Mouse (Mus musculus) gastrocnemius, adult 2 months (tissue): ENCODE measurements around the gene Snn. TPM values are rescaled to one million over a fixed set of nuclear protein-coding genes. Genes with fewer than 3 reads are reported as not detected.

Experiments
- DNase-seq: peaks from one replicate; pipeline ENCODE4 v3.0.0; 2022
- H3K27ac ChIP-seq: fragments of 200-600 bp; 2 replicates; pipeline ENCODE4 v1.8.1; 2022; ENCODE audit warnings: mild to moderate bottlenecking
- H3K4me3 ChIP-seq: fragments of 200-600 bp; 2 replicates; pipeline ENCODE4 v1.8.1; 2022; ENCODE audit warnings: mild to moderate bottlenecking, moderate library complexity
- CTCF ChIP-seq: fragments of 200-600 bp; IDR thresholded peaks from 2 replicates; pipeline ENCODE4 v1.8.1; 2022; ENCODE audit warnings: antibody characterized with exemption, mild to moderate bottlenecking, moderate library complexity
- intact Hi-C: fragments of 180-260 bp; cut with DNase I; formaldehyde crosslinking; loops from one replicate; pipeline ENCODE4 v1.15.1; 2025
- total RNA-seq, 2 experiments: library from RNA; stranded (reverse); gene quantifications; 2 replicates each; pipeline ENCODE4 v1.2.3; 2021

Gene Snn
- total RNA-seq, 2 experiments from 2014 or later, result 2.7 to 3.1 TPM

- Histone ChIP-seq H3K27ac (peak overlapping the region; percentile 72; the same call in 1 of the 2 replicates), H3K4me3 (no peak overlapping the region)
- intact Hi-C loops, result no loop called here
- no peak for DNase-seq
- no peak for TF ChIP-seq CTCF
Measured at GRCm38 (mm10) chr16:11054409-11054808, 6.3 kb upstream of the Snn start.

GRCm38 (mm10) chr16:11054871-11055270, 5.9 kb upstream of the Snn start:
- peak; percentile 60 for DNase-seq
- intact Hi-C loops, result no loop called here
- H3K27ac ChIP-seq, result peak overlapping the region; percentile 72
- no peak overlapping the region for H3K4me3 ChIP-seq
- TF ChIP-seq CTCF, result peak; percentile 23; the same call in 1 of the 2 replicates

GRCm38 (mm10) chr16:11055916-11056315, 4.8 kb upstream of the Snn start:
- intact Hi-C loops, result no loop called here
- TF ChIP-seq CTCF, result no peak

GRCm38 (mm10) chr16:11062794-11063721, 2.3 kb downstream of the Snn start:
- Histone ChIP-seq H3K4me3 (peak overlapping the region; percentile 44), H3K27ac (peak overlapping the region; percentile 86)
- peak; percentile 90 for DNase-seq
- intact Hi-C loops, result no loop called here
- TF ChIP-seq CTCF, result no peak

More at GRCm38 (mm10) chr16:11055916-11056315, 4.8 kb upstream of the Snn start:
- no peak overlapping the region for H3K27ac ChIP-seq
- H3K4me3 ChIP-seq, result no peak overlapping the region
- DNase-seq, result no peak

GRCm38 (mm10) chr16:11064341-11064740, 3.6 kb downstream of the Snn start:
- Histone ChIP-seq H3K4me3 (no peak overlapping the region), H3K27ac (no peak overlapping the region; the same call in 1 of the 2 replicates)
- TF ChIP-seq CTCF, result no peak
- no peak for DNase-seq
- intact Hi-C loops, result no loop called here

GRCm38 (mm10) chr16:11064742-11065141, 4.0 kb downstream of the Snn start:
- intact Hi-C loops, result no loop called here
- H3K4me3 ChIP-seq, result no peak overlapping the region
- no peak for TF ChIP-seq CTCF
- no peak for DNase-seq
- H3K27ac ChIP-seq, result no peak overlapping the region

- Histone ChIP-seq H3K4me3 (peak overlapping the region; percentile 83), H3K27ac (peak overlapping the region; percentile 88)
- DNase-seq, result no peak
- intact Hi-C loops, result no loop called here
- TF ChIP-seq CTCF, result no peak
Measured at GRCm38 (mm10) chr16:11065431-11065830, 4.7 kb downstream of the Snn start.

GRCm38 (mm10) chr16:11066029-11066832, 5.5 kb downstream of the Snn start, which contains the start of gene Litaf:
TSS of gene Litaf (minus strand) at chr16:11066157.
- intact Hi-C loops, result no loop called here
- DNase-seq, result peak; percentile 99
- H3K27ac ChIP-seq, result peak within 1 kb of the TSS; percentile 88
- peak; percentile 50 for TF ChIP-seq CTCF
- peak within 1 kb of the TSS; percentile 83 for H3K4me3 ChIP-seq

- Histone ChIP-seq H3K27ac (peak overlapping the region; percentile 88), H3K4me3 (peak overlapping the region; percentile 83)
- TF ChIP-seq CTCF, result no peak
- peak; percentile 69 for DNase-seq
- intact Hi-C loops, result no loop called here
Measured at GRCm38 (mm10) chr16:11066833-11067191, 6.1 kb downstream of the Snn start.

- no peak for TF ChIP-seq CTCF
- DNase-seq, result no peak
- intact Hi-C loops, result no loop called here
- no peak overlapping the region for H3K4me3 ChIP-seq
- 0 out of 2 replicates have a peak overlapping the region, but pooled peaks have one; percentile 61 for H3K27ac ChIP-seq
Measured at GRCm38 (mm10) chr16:11068666-11069065, 7.9 kb downstream of the Snn start.

GRCm38 (mm10) chr16:11069271-11069670, 8.5 kb downstream of the Snn start:
- intact Hi-C loops, result no loop called here
- Histone ChIP-seq H3K27ac (peak overlapping the region; percentile 61), H3K4me3 (no peak overlapping the region)
- no peak for TF ChIP-seq CTCF
- DNase-seq, result no peak

- intact Hi-C loops, result loop anchor here (5.0 kb wide), 1 partner anchor 33 kb away; no protein-coding TSS in a partner anchor
- no peak for TF ChIP-seq CTCF
- no peak for DNase-seq
- peak overlapping the region; percentile 61 for H3K27ac ChIP-seq
- H3K4me3 ChIP-seq, result no peak overlapping the region
Measured at GRCm38 (mm10) chr16:11069710-11070420, 9.1 kb downstream of the Snn start.
